Mouse (Mus musculus) liver, adult 2 months (tissue): ENCODE results near the gene Insr.

Experiments
- CTCF ChIP-seq: fragments of 200-500 bp; IDR thresholded peaks from 2 replicates; pipeline ENCODE4 v1.5.1; 2011; ENCODE audit warnings: low read depth, low read length, control low read depth
- POLR2A ChIP-seq: fragments of 200-500 bp; IDR thresholded peaks from 2 replicates; pipeline ENCODE4 v1.6.1; 2011; ENCODE audit warnings: low read length, control low read depth; ENCODE audit not compliant: insufficient read depth; ENCODE audit errors: extremely low read depth

GRCm38 (mm10) chr8:3214601-3215000 is 64.8 kb downstream of the Insr start:
- TF ChIP-seq POLR2A (no peak), CTCF (no peak)
